8 mouse cellular contexts compared by ENCODE assay signal in the genomic region with DNA sequence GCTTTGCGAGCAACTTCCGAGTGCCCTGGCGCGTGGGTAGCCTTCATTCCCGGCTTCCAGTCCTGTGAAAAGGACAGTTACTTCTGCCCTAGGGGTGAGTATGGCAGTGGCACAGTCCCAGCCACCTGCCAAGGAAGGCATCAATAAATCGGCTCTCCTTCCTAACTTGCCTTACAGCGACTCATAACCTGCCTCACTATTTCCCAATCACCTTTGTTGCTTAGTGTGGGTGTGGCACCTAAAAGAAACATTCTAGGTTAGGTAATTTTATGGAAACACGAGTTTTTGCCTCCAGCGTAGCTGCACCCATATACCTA. TPM values are rescaled to one million over a fixed set of nuclear protein-coding genes. Genes with fewer than 3 reads are reported as not detected.
DNase-seq lines count a peak whose midpoint lies in the region; ATAC-seq and TF ChIP-seq lines count a peak whose summit lies in the region.

No protein-coding gene starts in this region.

- TF ChIP-seq RAD21 in CH12.LX (IDR thresholded peaks at IDR 0.05; ENCODE audit: low read depth, low read length), result no peak

- H3ac ChIP-seq in myocyte (ENCODE audit: control insufficient read depth, insufficient read length), result peak overlapping the region; percentile 90

- H3K27me3 ChIP-seq in CH12.LX (replicated peaks) (no peaks in the 10 kb centered on the region), myocyte (ENCODE audit: control insufficient read depth, insufficient read depth, insufficient read length) (no peaks in the 10 kb centered on the region)
- H3K27me3 ChIP-seq in limb, embryonic 11.5 days (ENCODE audit: control insufficient read depth, insufficient read depth, low read length), result no peaks in the 10 kb centered on the region

- TF ChIP-seq EP300 in CH12.LX (IDR thresholded peaks at IDR 0.05; ENCODE audit: low read length), result no peak

- H3K9ac ChIP-seq in CH12.LX (ENCODE audit: insufficient read depth, low read depth), result peak overlapping the region; percentile 76
- H3K9ac ChIP-seq in limb, embryonic 11.5 days (ENCODE audit: low read length), result peak overlapping the region; percentile 71

- peak; percentile 11 for DNase-seq in gastrocnemius, postnatal 10 days
- DNase-seq in gastrocnemius, adult 18-20 months (ENCODE audit: low spot score), result no peak
- DNase-seq in CH12.LX (ENCODE audit: extremely low read depth), result peak; percentile 31
- no peak for DNase-seq in limb, embryonic 11.5 days (ENCODE audit: low spot score)
- no peak for DNase-seq in c-Kit-positive CD71-positive TER-119-positive erythroid progenitor cells, embryonic 14.5 days (ENCODE audit: low spot score)
- DNase-seq in left cerebral cortex, postnatal 10 days (ENCODE audit: extremely low spot score in 1 of 2, low spot score in 2 of 2), result no peak

- in situ Hi-C loops in CH12.LX (cut with MboI; ENCODE audit: low pct_ligation_motif_present, low pct_unique_long_range_greater_than_20kb, low sequenced_read_pairs), result no loop called here

- H3K4me2 ChIP-seq in CH12.LX (ENCODE audit: insufficient read depth, low read depth, poor library complexity, severe bottlenecking), result peak overlapping the region; percentile 65
- peak overlapping the region; percentile 78 for H3K4me2 ChIP-seq in limb, embryonic 11.5 days (ENCODE audit: low read depth, severe bottlenecking)
- peak overlapping the region; percentile 96 for H3K4me2 ChIP-seq in myocyte (ENCODE audit: low read depth)

- no peak for ATAC-seq in limb, embryonic 11.5 days (ENCODE audit: insufficient number of reproducible peaks, low FRiP score, low TSS enrichment, low read depth)

- TF ChIP-seq CTCF in CH12.LX (conservative IDR thresholded peaks at IDR 0.05 in 1 of 2, IDR thresholded peaks at IDR 0.05 in 1 of 2; ENCODE audit: low read depth in 2 of 2, low read length in 2 of 2), result 0 out of 4 replicates have a peak, but pooled peaks of 1 of the 2 experiments have one; percentile 6
- no peak for TF ChIP-seq CTCF in embryonic fibroblast, embryonic 13.5 days (IDR thresholded peaks at IDR 0.05; ENCODE audit: borderline replicate concordance, insufficient read depth, low read length)

- 12% methylated on average over 9 of the region's 9 CpGs for WGBS in limb, embryonic 11.5 days

- peaks cover 0 to 21% of the 10 kb centered on the region in 2 experiments; a peak in 1 of 4 replicates for H3K4me1 ChIP-seq in CH12.LX (ENCODE audit: control insufficient read depth in 1 of 2, insufficient read depth in 2 of 2)
- no peaks in the 10 kb centered on the region; the same call in 1 of the 2 replicates for H3K4me1 ChIP-seq in embryonic fibroblast, embryonic 13.5 days (ENCODE audit: control insufficient read depth, insufficient read depth, low read length)
- H3K4me1 ChIP-seq in limb, embryonic 11.5 days (ENCODE audit: control insufficient read depth, insufficient read depth, low read length), result 0 out of 2 replicates have a peak, but pooled peaks cover 5% of the 10 kb centered on the region

- peaks cover 33% of the 10 kb centered on the region for H3K79me2 ChIP-seq in CH12.LX (replicated peaks; ENCODE audit: control insufficient read depth, extremely low read depth, insufficient read depth, poor library complexity, severe bottlenecking)
- peaks cover 39% of the 10 kb centered on the region for H3K79me2 ChIP-seq in myocyte (ENCODE audit: control insufficient read depth, insufficient read depth)

- peaks cover 8% of the 10 kb centered on the region for H3K9me3 ChIP-seq in CH12.LX (replicated peaks; ENCODE audit: low read length)
- no peaks in the 10 kb centered on the region for H3K9me3 ChIP-seq in limb, embryonic 11.5 days (ENCODE audit: control insufficient read depth, low read length)

- H3K36me3 ChIP-seq in CH12.LX (replicated peaks in 1 of 2; ENCODE audit: control insufficient read depth in 1 of 2, insufficient read depth in 1 of 2, low read length in 1 of 2) (peaks cover 0 to 5% of the 10 kb centered on the region in 2 experiments), myocyte (ENCODE audit: control insufficient read depth, insufficient read depth) (no peaks in the 10 kb centered on the region)
- H3K36me3 ChIP-seq in limb, embryonic 11.5 days (ENCODE audit: control insufficient read depth, insufficient read depth, low read length), result no peaks in the 10 kb centered on the region

- dilution Hi-C loops in CH12.LX (cut with MboI; ENCODE audit: extremely low pct_ligation_motif_present, extremely low pct_unique_long_range_greater_than_20kb, low sequenced_read_pairs), result no loop called here

- no peak for TF ChIP-seq POLR2A in CH12.LX (IDR thresholded peaks at IDR 0.05; ENCODE audit: low read depth, low read length)
- no peak for TF ChIP-seq POLR2A in embryonic fibroblast, embryonic 13.5 days (IDR thresholded peaks at IDR 0.05; ENCODE audit: low read depth, low read length)
- TF ChIP-seq POLR2A in myocyte (IDR thresholded peaks at IDR 0.05; ENCODE audit: insufficient read length, low read depth), result no peak

- H3K4me3 ChIP-seq in CH12.LX (replicated peaks in 1 of 3; ENCODE audit: low read depth in 2 of 3, low read length in 2 of 3, poor library complexity in 1 of 3) (peak overlapping the region; percentile 64 to 83 (median 77)), myocyte (peak overlapping the region; percentile 78)
- H3K4me3 ChIP-seq in embryonic fibroblast, embryonic 13.5 days (ENCODE audit: insufficient read depth, low read length), result peak overlapping the region; percentile 86
- peak overlapping the region; percentile 93 for H3K4me3 ChIP-seq in limb, embryonic 11.5 days (ENCODE audit: low read depth, low read length)

- intact Hi-C loops in left cerebral cortex, postnatal 10 days (cut with DNase I), result loop anchor here (10.0 kb wide), 1 partner anchor 368 kb away; no protein-coding TSS in a partner anchor

- H3K27ac ChIP-seq in CH12.LX (ENCODE audit: insufficient read depth, low read depth), result no peak overlapping the region
- H3K27ac ChIP-seq in embryonic fibroblast, embryonic 13.5 days (ENCODE audit: insufficient read depth, low read length), result peak overlapping the region; percentile 51; the same call in 1 of the 2 replicates
- H3K27ac ChIP-seq in limb, embryonic 11.5 days (replicated peaks; ENCODE audit: low read depth, low read length), result peak overlapping the region; percentile 85

TF ChIP-seq in CH12.LX, 34 proteins besides CTCF, POLR2A, EP300 and RAD21:
- TF ChIP-seq MYC (IDR thresholded peaks at IDR 0.05; ENCODE audit: low read depth, low read length) (no peak), SIN3A (IDR thresholded peaks at IDR 0.05; ENCODE audit: low read length) (0 out of 2 replicates have a peak, but pooled peaks have one; percentile 28), SMC3 (IDR thresholded peaks at IDR 0.05; ENCODE audit: low read depth, low read length) (no peak)

TF ChIP-seq in myocyte, 11 proteins besides CTCF, POLR2A, EP300 and RAD21 (continues in another document):
- no peak for TF ChIP-seq POLR2AphosphoS2 (IDR thresholded peaks at IDR 0.05; ENCODE audit: insufficient read length, low read depth)
- no peak for TF ChIP-seq TCF3 (IDR thresholded peaks at IDR 0.05; ENCODE audit: insufficient read length, low read depth)
- no peak for TF ChIP-seq SRF (IDR thresholded peaks at IDR 0.05; ENCODE audit: control insufficient read depth, insufficient read length, low read depth)
- TF ChIP-seq MYOD1 (IDR thresholded peaks at IDR 0.05; ENCODE audit: control insufficient read depth in 1 of 3, insufficient read length in 2 of 3, low read depth in 2 of 3), result no peak
- TF ChIP-seq TCF12 (IDR thresholded peaks at IDR 0.05; ENCODE audit: insufficient read depth, poor library complexity, severe bottlenecking), result no peak

RNA-seq across cellular contexts. Expression of a gene that starts 0.6 kb away (rescaled TPM):
- total RNA-seq in gastrocnemius, postnatal 10 days (2021), result 10 to 100 TPM; 35.9 to 39.7 TPM
- 10 to 100 TPM; 25.3 to 34.2 TPM for total RNA-seq in gastrocnemius, adult 18-20 months (2021)
- total RNA-seq in CH12.LX (2012; rRNA removed) (16.7 and 17.5 TPM in 2 replicates), CH12.LX (2014; rRNA removed) (25.1 and 25.2 TPM in 2 replicates)
- polyA plus RNA-seq in CH12.LX (2012; ENCODE audit: insufficient read length, low read depth) (27.4 and 31.9 TPM in 2 replicates), myocyte (2012; fragmentation: generic; extraction: Trizol) (17.1 TPM)
- polyA plus RNA-seq in embryonic fibroblast, embryonic 13.5 days (2011; ENCODE audit: insufficient read length, low read depth, missing spikeins), result 52.0 and 54.0 TPM in 2 replicates
- 76.9 and 80.6 TPM in 2 replicates for polyA plus RNA-seq in limb, embryonic 11.5 days (2014; fragmentation: Nextera tagmentation; extraction: Ambion mirVana)
- 10 to 100 TPM; 27.5 to 27.8 TPM for total RNA-seq in left cerebral cortex, postnatal 10 days (2021)

RNA-seq across cellular contexts. Expression of a gene that starts 24.3 kb away (rescaled TPM):
- under 1 TPM; 0.68 to 0.70 TPM for total RNA-seq in gastrocnemius, postnatal 10 days (2021)
- total RNA-seq in gastrocnemius, adult 18-20 months (2021), result under 1 TPM; 0.46 to 0.78 TPM
- not detected in 2 replicates for total RNA-seq in CH12.LX (2012; rRNA removed)
- not detected in 2 replicates for total RNA-seq in CH12.LX (2014; rRNA removed)
- polyA plus RNA-seq in CH12.LX (2012; ENCODE audit: insufficient read length, low read depth), result 0.74 TPM in 1 of 2 replicates, not detected in the other
- 2.6 and 2.8 TPM in 2 replicates for polyA plus RNA-seq in embryonic fibroblast, embryonic 13.5 days (2011; ENCODE audit: insufficient read length, low read depth, missing spikeins)
- polyA plus RNA-seq in limb, embryonic 11.5 days (2014; fragmentation: Nextera tagmentation; extraction: Ambion mirVana), result 1.8 and 2.8 TPM in 2 replicates
- polyA plus RNA-seq in myocyte (2012; fragmentation: generic; extraction: Trizol), result 0.10 TPM
- 10 to 100 TPM; 11.7 to 13.2 TPM for total RNA-seq in left cerebral cortex, postnatal 10 days (2021)

RNA-seq across cellular contexts. Expression of a gene that starts 51.0 kb away (rescaled TPM):
- 10 to 100 TPM; 33.5 to 43.0 TPM for total RNA-seq in gastrocnemius, postnatal 10 days (2021)
- total RNA-seq in gastrocnemius, adult 18-20 months (2021), result 10 to 100 TPM; 19.5 to 26.1 TPM
- 24.5 and 29.5 TPM in 2 replicates for total RNA-seq in CH12.LX (2012; rRNA removed)
- total RNA-seq in CH12.LX (2014; rRNA removed), result 33.7 and 37.4 TPM in 2 replicates
- polyA plus RNA-seq in CH12.LX (2012; ENCODE audit: insufficient read length, low read depth), result 43.2 and 45.9 TPM in 2 replicates
- polyA plus RNA-seq in embryonic fibroblast, embryonic 13.5 days (2011; ENCODE audit: insufficient read length, low read depth, missing spikeins), result 31.4 and 40.2 TPM in 2 replicates
- polyA plus RNA-seq in limb, embryonic 11.5 days (2014; fragmentation: Nextera tagmentation; extraction: Ambion mirVana), result 57.5 and 59.0 TPM in 2 replicates
- 5.9 TPM for polyA plus RNA-seq in myocyte (2012; fragmentation: generic; extraction: Trizol)
- total RNA-seq in left cerebral cortex, postnatal 10 days (2021), result 10 to 100 TPM; 33.5 to 39.1 TPM

RNA-seq across cellular contexts. Expression of a gene that starts 60.0 kb away (rescaled TPM):
- total RNA-seq in gastrocnemius, postnatal 10 days (2021), result 1 to 10 TPM; 2.9 to 3.9 TPM
- total RNA-seq in gastrocnemius, adult 18-20 months (2021), result 1 to 10 TPM; 1.1 TPM
- total RNA-seq in CH12.LX (2012; rRNA removed) (0.42 and 1.0 TPM in 2 replicates), CH12.LX (2014; rRNA removed) (1.2 and 1.3 TPM in 2 replicates)
- polyA plus RNA-seq in CH12.LX (2012; ENCODE audit: insufficient read length, low read depth) (2.8 and 3.1 TPM in 2 replicates), myocyte (2012; fragmentation: generic; extraction: Trizol) (0.40 TPM)
- 1.5 and 1.9 TPM in 2 replicates for polyA plus RNA-seq in embryonic fibroblast, embryonic 13.5 days (2011; ENCODE audit: insufficient read length, low read depth, missing spikeins)
- polyA plus RNA-seq in limb, embryonic 11.5 days (2014; fragmentation: Nextera tagmentation; extraction: Ambion mirVana), result 0.89 and 1.2 TPM in 2 replicates
- total RNA-seq in left cerebral cortex, postnatal 10 days (2021), result 1 to 10 TPM in 1 of 2 experiments, under 1 TPM in 1; 0.77 to 1.5 TPM

Comparison
In these comparisons a context has a peak if more than half of its experiments do, and no peak if none do; other contexts are left out.
1. DNase-seq: peak in gastrocnemius, postnatal 10 days (single experiment) and CH12.LX (single experiment); none in gastrocnemius, adult 18-20 months (single experiment), limb, embryonic 11.5 days (single experiment), c-Kit-positive CD71-positive TER-119-positive erythroid progenitor cells, embryonic 14.5 days (single experiment) and left cerebral cortex, postnatal 10 days (0 of 2).
2. RNA of a gene that starts 24.3 kb away (total RNA-seq): 11.7 to 13.2 TPM in left cerebral cortex, postnatal 10 days; 0.46 to 0.78 TPM in gastrocnemius, adult 18-20 months, 0.68 to 0.70 TPM in gastrocnemius, postnatal 10 days and not detected in CH12.LX; every median in the first group is over 4 times any median in the second.
3. Peak in every context shown above with its lines, with median percentiles within 50 percentile points of each other: H3K4me2 ChIP-seq and H3K4me3 ChIP-seq.